Mouse (Mus musculus) adrenal gland, adult (tissue): ENCODE measurements around the gene Ankrd52.
A peak's percentile ranks its signal among the peaks of the same experiment; 100 is the strongest.

Source experiments
- DNase-seq, 2 experiments: peaks; one replicate each; pipeline ENCODE4 v3.0.0; 2022 to 2023; ENCODE audit warnings: low spot score in 1 of 2; ENCODE audit not compliant: inconsistent age in 2 of 2

Gene Ankrd52

GRCm38 (mm10) chr10:128435873-128436272 lies 59.0 kb downstream of the Ankrd52 start:
- DNase-seq, result no peak

GRCm38 (mm10) chr10:128436376-128436775 lies 59.5 kb downstream of the Ankrd52 start:
- no peak for DNase-seq

GRCm38 (mm10) chr10:128438675-128439279 lies 61.9 kb downstream of the Ankrd52 start:
- DNase-seq, result peak in 1 of 2 experiments; percentile 50

- DNase-seq, result peak; percentile 53 to 69
These were observed 63.5 kb downstream of the Ankrd52 start for GRCm38 (mm10) chr10:128440407-128440806.

GRCm38 (mm10) chr10:128441324-128442119 lies 64.6 kb downstream of the Ankrd52 start:
- no peak for DNase-seq

- DNase-seq, result no peak
These were observed 65.8 kb downstream of the Ankrd52 start for GRCm38 (mm10) chr10:128442718-128443117.

GRCm38 (mm10) chr10:128444354-128444753 lies 67.4 kb downstream of the Ankrd52 start:
- no peak for DNase-seq

GRCm38 (mm10) chr10:128445407-128445806 lies 68.5 kb downstream of the Ankrd52 start:
- peak in 1 of 2 experiments; percentile 53 for DNase-seq

- no peak for DNase-seq
These were observed 74.1 kb downstream of the Ankrd52 start for GRCm38 (mm10) chr10:128451014-128451413.

GRCm38 (mm10) chr10:128454471-128454870 lies 77.6 kb downstream of the Ankrd52 start:
- DNase-seq, result no peak

GRCm38 (mm10) chr10:128455280-128455679 lies 78.4 kb downstream of the Ankrd52 start:
- peak; percentile 61 to 88 for DNase-seq

GRCm38 (mm10) chr10:128457676-128458075 lies 80.8 kb downstream of the Ankrd52 start:
- no peak for DNase-seq
